Mouse (Mus musculus) lung, adult 2 months (tissue): ENCODE data around the gene Exosc1.

Experiments used
- CTCF ChIP-seq: fragments of 200-500 bp; IDR thresholded peaks from 2 replicates; pipeline ENCODE4 v1.5.1; 2011; ENCODE audit warnings: mild to moderate bottlenecking, low read length, control low read depth; ENCODE audit not compliant: insufficient read depth
- POLR2A ChIP-seq: fragments of 200-500 bp; IDR thresholded peaks from 2 replicates; pipeline ENCODE4 v1.6.1; 2011; ENCODE audit warnings: low read depth, mild to moderate bottlenecking, control low read depth, low read length, borderline replicate concordance; ENCODE audit errors: extremely low read depth

- TF ChIP-seq POLR2A (no peak), CTCF (no peak)
Observed at GRCm38 (mm10) chr19:41901696-41902095, 31.5 kb downstream of the Exosc1 start.
